Mouse (Mus musculus): ENCODE data around the gene Pank3. TPM values are rescaled to one million over a fixed set of nuclear protein-coding genes. Genes with fewer than 3 reads are reported as not detected.

Gene Pank3
- 24.4 and 28.8 TPM in 2 replicates for polyA plus RNA-seq (2015; fragmentation: Nextera tagmentation; extraction: Ambion mirVana)

- under 1% methylated on average over 49 of the region's 50 CpGs for WGBS
- no peaks in the 10 kb centered on the region for H3K36me3 ChIP-seq (ENCODE audit: control insufficient read depth, insufficient read depth)
Measured at GRCm38 (mm10) chr11:35769188-35769745, at the start of gene Pank3. Gene Pank3 (plus strand): TSS chr11:35769484.

GRCm38 (mm10) chr11:35723876-35724275 is 45.4 kb upstream of the Pank3 start:
- 92% methylated on average over 5 of the region's 5 CpGs for WGBS
- no peak for ATAC-seq
- H3K4me2 ChIP-seq (ENCODE audit: low read length), result no peak overlapping the region
- no peak overlapping the region for H3K9ac ChIP-seq (replicated peaks; ENCODE audit: low read depth, low read length)
- H3K4me3 ChIP-seq (replicated peaks; ENCODE audit: low read length), result no peak overlapping the region
- no peaks in the 10 kb centered on the region for H3K27me3 ChIP-seq (replicated peaks; ENCODE audit: control insufficient read depth, insufficient read depth, low read length)
- no peaks in the 10 kb centered on the region for H3K4me1 ChIP-seq (replicated peaks; ENCODE audit: control insufficient read depth, insufficient read depth, low read length)
- no peaks in the 10 kb centered on the region for H3K36me3 ChIP-seq (ENCODE audit: control insufficient read depth, insufficient read depth)
- no peaks in the 10 kb centered on the region for H3K9me3 ChIP-seq (ENCODE audit: control insufficient read depth, low read length)
- H3K27ac ChIP-seq (ENCODE audit: low read length), result no peak overlapping the region

More at GRCm38 (mm10) chr11:35769188-35769745, at the start of gene Pank3:
- Histone ChIP-seq H3K4me1 (replicated peaks; ENCODE audit: control insufficient read depth, insufficient read depth, low read length) (peaks cover 16% of the 10 kb centered on the region), H3K4me3 (replicated peaks; ENCODE audit: low read length) (peak within 1 kb of the TSS; percentile 97), H3K9me3 (ENCODE audit: control insufficient read depth, low read length) (no peaks in the 10 kb centered on the region), H3K27me3 (replicated peaks; ENCODE audit: control insufficient read depth, insufficient read depth, low read length) (no peaks in the 10 kb centered on the region), H3K27ac (ENCODE audit: low read length) (peak within 1 kb of the TSS; percentile 94), H3K9ac (replicated peaks; ENCODE audit: low read depth, low read length) (peak within 1 kb of the TSS; percentile 90), H3K4me2 (ENCODE audit: low read length) (peak within 1 kb of the TSS; percentile 84)
- peak; percentile 100 for ATAC-seq

- Histone ChIP-seq H3K4me1 (replicated peaks; ENCODE audit: control insufficient read depth, insufficient read depth, low read length) (no peaks in the 10 kb centered on the region), H3K9me3 (ENCODE audit: control insufficient read depth, low read length) (no peaks in the 10 kb centered on the region), H3K27ac (ENCODE audit: low read length) (no peak overlapping the region), H3K36me3 (ENCODE audit: control insufficient read depth, insufficient read depth) (no peaks in the 10 kb centered on the region), H3K4me2 (ENCODE audit: low read length) (no peak overlapping the region), H3K4me3 (replicated peaks; ENCODE audit: low read length) (no peak overlapping the region), H3K9ac (replicated peaks; ENCODE audit: low read depth, low read length) (no peak overlapping the region), H3K27me3 (replicated peaks; ENCODE audit: control insufficient read depth, insufficient read depth, low read length) (no peaks in the 10 kb centered on the region)
- ATAC-seq, result no peak
- 33% methylated on average over 8 of the region's 8 CpGs for WGBS
Measured at GRCm38 (mm10) chr11:35726341-35726846, 42.9 kb upstream of the Pank3 start.

- WGBS, result 91% methylated on average over 1 of the region's 1 CpGs
- no peak for ATAC-seq
Measured at GRCm38 (mm10) chr11:35728200-35728599, 41.1 kb upstream of the Pank3 start.

GRCm38 (mm10) chr11:35729186-35729585 is 40.1 kb upstream of the Pank3 start:
- WGBS, result 28% methylated on average over 5 of the region's 5 CpGs
- Histone ChIP-seq H3K4me1 (replicated peaks; ENCODE audit: control insufficient read depth, insufficient read depth, low read length) (no peaks in the 10 kb centered on the region), H3K4me2 (ENCODE audit: low read length) (no peak overlapping the region), H3K36me3 (ENCODE audit: control insufficient read depth, insufficient read depth) (no peaks in the 10 kb centered on the region), H3K4me3 (replicated peaks; ENCODE audit: low read length) (no peak overlapping the region), H3K27ac (ENCODE audit: low read length) (no peak overlapping the region), H3K9ac (replicated peaks; ENCODE audit: low read depth, low read length) (no peak overlapping the region), H3K27me3 (replicated peaks; ENCODE audit: control insufficient read depth, insufficient read depth, low read length) (no peaks in the 10 kb centered on the region), H3K9me3 (ENCODE audit: control insufficient read depth, low read length) (no peaks in the 10 kb centered on the region)
- no peak for ATAC-seq

More at GRCm38 (mm10) chr11:35728200-35728599, 41.1 kb upstream of the Pank3 start:
- H3K9ac ChIP-seq (replicated peaks; ENCODE audit: low read depth, low read length), result no peak overlapping the region
- no peaks in the 10 kb centered on the region for H3K36me3 ChIP-seq (ENCODE audit: control insufficient read depth, insufficient read depth)
- H3K27ac ChIP-seq (ENCODE audit: low read length), result no peak overlapping the region
- no peaks in the 10 kb centered on the region for H3K27me3 ChIP-seq (replicated peaks; ENCODE audit: control insufficient read depth, insufficient read depth, low read length)
- H3K4me2 ChIP-seq (ENCODE audit: low read length), result no peak overlapping the region
- H3K4me3 ChIP-seq (replicated peaks; ENCODE audit: low read length), result no peak overlapping the region
- no peaks in the 10 kb centered on the region for H3K4me1 ChIP-seq (replicated peaks; ENCODE audit: control insufficient read depth, insufficient read depth, low read length)
- H3K9me3 ChIP-seq (ENCODE audit: control insufficient read depth, low read length), result no peaks in the 10 kb centered on the region

- no peaks in the 10 kb centered on the region for H3K27me3 ChIP-seq (replicated peaks; ENCODE audit: control insufficient read depth, insufficient read depth, low read length)
- H3K9ac ChIP-seq (replicated peaks; ENCODE audit: low read depth, low read length), result no peak overlapping the region
- no peaks in the 10 kb centered on the region for H3K4me1 ChIP-seq (replicated peaks; ENCODE audit: control insufficient read depth, insufficient read depth, low read length)
- H3K9me3 ChIP-seq (ENCODE audit: control insufficient read depth, low read length), result no peaks in the 10 kb centered on the region
- H3K4me2 ChIP-seq (ENCODE audit: low read length), result no peak overlapping the region
- WGBS, result 71% methylated on average over 1 of the region's 1 CpGs
- H3K4me3 ChIP-seq (replicated peaks; ENCODE audit: low read length), result no peak overlapping the region
- ATAC-seq, result no peak
- no peak overlapping the region for H3K27ac ChIP-seq (ENCODE audit: low read length)
- H3K36me3 ChIP-seq (ENCODE audit: control insufficient read depth, insufficient read depth), result no peaks in the 10 kb centered on the region
Measured at GRCm38 (mm10) chr11:35732366-35732765, 36.9 kb upstream of the Pank3 start.

- Histone ChIP-seq H3K9me3 (ENCODE audit: control insufficient read depth, low read length) (no peaks in the 10 kb centered on the region), H3K4me2 (ENCODE audit: low read length) (no peak overlapping the region), H3K4me1 (replicated peaks; ENCODE audit: control insufficient read depth, insufficient read depth, low read length) (no peaks in the 10 kb centered on the region), H3K36me3 (ENCODE audit: control insufficient read depth, insufficient read depth) (no peaks in the 10 kb centered on the region), H3K27ac (ENCODE audit: low read length) (no peak overlapping the region), H3K9ac (replicated peaks; ENCODE audit: low read depth, low read length) (no peak overlapping the region), H3K27me3 (replicated peaks; ENCODE audit: control insufficient read depth, insufficient read depth, low read length) (no peaks in the 10 kb centered on the region), H3K4me3 (replicated peaks; ENCODE audit: low read length) (no peak overlapping the region)
- 69% methylated on average over 2 of the region's 2 CpGs for WGBS
- no peak for ATAC-seq
Measured at GRCm38 (mm10) chr11:35736817-35737216, 32.5 kb upstream of the Pank3 start.

- H3K4me3 ChIP-seq (replicated peaks; ENCODE audit: low read length), result no peak overlapping the region
- 98% methylated on average over 2 of the region's 2 CpGs for WGBS
- H3K4me2 ChIP-seq (ENCODE audit: low read length), result no peak overlapping the region
- no peaks in the 10 kb centered on the region for H3K36me3 ChIP-seq (ENCODE audit: control insufficient read depth, insufficient read depth)
- H3K27me3 ChIP-seq (replicated peaks; ENCODE audit: control insufficient read depth, insufficient read depth, low read length), result no peaks in the 10 kb centered on the region
- no peak overlapping the region for H3K27ac ChIP-seq (ENCODE audit: low read length)
- no peak overlapping the region for H3K9ac ChIP-seq (replicated peaks; ENCODE audit: low read depth, low read length)
- no peaks in the 10 kb centered on the region for H3K4me1 ChIP-seq (replicated peaks; ENCODE audit: control insufficient read depth, insufficient read depth, low read length)
- H3K9me3 ChIP-seq (ENCODE audit: control insufficient read depth, low read length), result no peaks in the 10 kb centered on the region
- ATAC-seq, result no peak
Measured at GRCm38 (mm10) chr11:35737262-35737661, 32.0 kb upstream of the Pank3 start.

GRCm38 (mm10) chr11:35738102-35738501 is 31.2 kb upstream of the Pank3 start:
- Histone ChIP-seq H3K4me1 (replicated peaks; ENCODE audit: control insufficient read depth, insufficient read depth, low read length) (no peaks in the 10 kb centered on the region), H3K9ac (replicated peaks; ENCODE audit: low read depth, low read length) (no peak overlapping the region), H3K4me3 (replicated peaks; ENCODE audit: low read length) (no peak overlapping the region), H3K9me3 (ENCODE audit: control insufficient read depth, low read length) (no peaks in the 10 kb centered on the region), H3K27ac (ENCODE audit: low read length) (no peak overlapping the region), H3K36me3 (ENCODE audit: control insufficient read depth, insufficient read depth) (no peaks in the 10 kb centered on the region), H3K4me2 (ENCODE audit: low read length) (no peak overlapping the region), H3K27me3 (replicated peaks; ENCODE audit: control insufficient read depth, insufficient read depth, low read length) (no peaks in the 10 kb centered on the region)
- WGBS, result 76% methylated on average over 3 of the region's 3 CpGs
- ATAC-seq, result no peak

GRCm38 (mm10) chr11:35743586-35743985 is 25.7 kb upstream of the Pank3 start:
- Histone ChIP-seq H3K27me3 (replicated peaks; ENCODE audit: control insufficient read depth, insufficient read depth, low read length) (no peaks in the 10 kb centered on the region), H3K36me3 (ENCODE audit: control insufficient read depth, insufficient read depth) (no peaks in the 10 kb centered on the region), H3K4me3 (replicated peaks; ENCODE audit: low read length) (no peak overlapping the region), H3K27ac (ENCODE audit: low read length) (no peak overlapping the region), H3K4me1 (replicated peaks; ENCODE audit: control insufficient read depth, insufficient read depth, low read length) (no peaks in the 10 kb centered on the region), H3K4me2 (ENCODE audit: low read length) (no peak overlapping the region), H3K9me3 (ENCODE audit: control insufficient read depth, low read length) (no peaks in the 10 kb centered on the region), H3K9ac (replicated peaks; ENCODE audit: low read depth, low read length) (no peak overlapping the region)
- ATAC-seq, result peak; percentile 58
- WGBS, result 71% methylated on average over 6 of the region's 6 CpGs
